In genomic region chr10:61379340-61380040, GRCm38 (mm10) we compare ENCODE assay signal across 10 mouse cellular contexts. TPM values are rescaled to one million over a fixed set of nuclear protein-coding genes. Genes with fewer than 3 reads are reported as not detected.
A peak's percentile ranks its signal among the peaks of the same experiment; 100 is the strongest.
DNase-seq lines count a peak whose midpoint lies in the region; ATAC-seq and TF ChIP-seq lines count a peak whose summit lies in the region.
"Had no signal": no experiment of that assay in that cellular context is flagged by ENCODE, and none has a peak within 500 bp of the region (broad histone marks: within the 10 kb centered on the region; RNA-seq: fewer than 3 reads in every experiment).

No protein-coding gene starts in this region.

- no peak for DNase-seq in cerebellum, adult 2 months
- no peak for DNase-seq in cerebellum, adult 18-20 months
- no peak for DNase-seq in kidney, adult 11 months
- no peak for DNase-seq in embryonic facial prominence, embryonic 10.5 days (ENCODE audit: low spot score)
- no peak for DNase-seq in limb, embryonic 14.5 days (ENCODE audit: low spot score)
- no peak for DNase-seq in T-cell, adult 2 months (ENCODE audit: low spot score)

- H3K9ac ChIP-seq in kidney, embryonic 16.5 days (replicated peaks; ENCODE audit: low read length), result peak overlapping the region; percentile 48
- H3K9ac ChIP-seq in limb, embryonic 14.5 days (ENCODE audit: low read depth, low read length, severe bottlenecking), result peak overlapping the region; percentile 28; the same call in 1 of the 2 replicates

- 86% methylated on average over 13 of the region's 13 CpGs for WGBS in cerebellum, adult 2 months
- 89% methylated on average over 13 of the region's 13 CpGs for WGBS in kidney, embryonic 16.5 days
- WGBS in embryonic facial prominence, embryonic 10.5 days, result 89% methylated on average over 13 of the region's 13 CpGs
- WGBS in limb, embryonic 14.5 days, result 87% methylated on average over 13 of the region's 13 CpGs

- H3K27me3 ChIP-seq in cerebellum, adult 2 months (ENCODE audit: control insufficient read depth, insufficient read depth, low read length), result no peaks in the 10 kb centered on the region
- H3K27me3 ChIP-seq in kidney, embryonic 16.5 days (ENCODE audit: insufficient read depth, low read length), result no peaks in the 10 kb centered on the region
- peaks cover 17% of the 10 kb centered on the region for H3K27me3 ChIP-seq in embryonic facial prominence, embryonic 10.5 days (replicated peaks; ENCODE audit: low read depth, poor library complexity, severe bottlenecking)
- H3K27me3 ChIP-seq in limb, embryonic 14.5 days (ENCODE audit: control insufficient read depth, insufficient read depth, low read length), result no peaks in the 10 kb centered on the region

- H3K9me3 ChIP-seq in kidney, embryonic 16.5 days (ENCODE audit: low read length), result no peaks in the 10 kb centered on the region
- no peaks in the 10 kb centered on the region for H3K9me3 ChIP-seq in embryonic facial prominence, embryonic 10.5 days
- H3K9me3 ChIP-seq in limb, embryonic 14.5 days (ENCODE audit: control insufficient read depth, low read length), result no peaks in the 10 kb centered on the region

- H3K4me3 ChIP-seq in cerebellum, adult 2 months (replicated peaks; ENCODE audit: insufficient read depth, low read depth, low read length), result no peak overlapping the region
- H3K4me3 ChIP-seq in kidney, embryonic 16.5 days (ENCODE audit: low read length), result peak overlapping the region; percentile 78
- peak overlapping the region; percentile 76; the same call in 1 of the 2 replicates for H3K4me3 ChIP-seq in embryonic facial prominence, embryonic 10.5 days
- no peak overlapping the region for H3K4me3 ChIP-seq in limb, embryonic 14.5 days (replicated peaks; ENCODE audit: low read length)

- peaks cover 29% of the 10 kb centered on the region for H3K4me1 ChIP-seq in cerebellum, adult 2 months (ENCODE audit: control insufficient read depth, insufficient read depth, low read length)
- H3K4me1 ChIP-seq in kidney, embryonic 16.5 days (ENCODE audit: insufficient read depth, low read length), result peaks cover 81% of the 10 kb centered on the region
- H3K4me1 ChIP-seq in embryonic facial prominence, embryonic 10.5 days, result peaks cover 73% of the 10 kb centered on the region
- H3K4me1 ChIP-seq in limb, embryonic 14.5 days (ENCODE audit: control insufficient read depth, insufficient read depth, low read length), result peaks cover 36% of the 10 kb centered on the region

- no peak for ATAC-seq in kidney, embryonic 16.5 days (ENCODE audit: low FRiP score, low TSS enrichment)
- no peak for ATAC-seq in limb, embryonic 14.5 days (ENCODE audit: low FRiP score, low read depth)
- ATAC-seq in megakaryocyte progenitor cell, adult 5-6 weeks (replicated peaks; ENCODE audit: poor library complexity), result no peak

- TF ChIP-seq CTCF in cerebellum, adult 2 months (IDR thresholded peaks at IDR 0.05; ENCODE audit: borderline replicate concordance, insufficient read depth, low read depth, low read length), result no peak

- peak overlapping the region; percentile 94; the same call in 1 of the 2 replicates for H3K4me2 ChIP-seq in kidney, embryonic 16.5 days (replicated peaks; ENCODE audit: low read depth, low read length)
- H3K4me2 ChIP-seq in limb, embryonic 14.5 days (replicated peaks; ENCODE audit: low read depth, low read length, severe bottlenecking), result 0 out of 2 replicates have a peak overlapping the region, but pooled peaks have one; percentile 10

- H3K36me3 ChIP-seq in kidney, embryonic 16.5 days (ENCODE audit: insufficient read depth, low read length), result no peaks in the 10 kb centered on the region
- H3K36me3 ChIP-seq in embryonic facial prominence, embryonic 10.5 days (replicated peaks), result peaks cover 4% of the 10 kb centered on the region; the same call in 1 of the 2 replicates
- no peaks in the 10 kb centered on the region for H3K36me3 ChIP-seq in limb, embryonic 14.5 days (ENCODE audit: control insufficient read depth, insufficient read depth, low read length)

- TF ChIP-seq POLR2A in cerebellum, adult 2 months (IDR thresholded peaks at IDR 0.05; ENCODE audit: borderline replicate concordance, insufficient read depth, low read length), result no peak
- TF ChIP-seq POLR2A in limb, embryonic 14.5 days (IDR thresholded peaks at IDR 0.05; ENCODE audit: borderline replicate concordance, extremely low read depth, insufficient read depth, insufficient read length), result no peak

- H3K27ac ChIP-seq in cerebellum, adult 2 months (ENCODE audit: insufficient read depth, low read length), result peak overlapping the region; percentile 28; the same call in 1 of the 2 replicates
- H3K27ac ChIP-seq in kidney, embryonic 16.5 days (ENCODE audit: low read length), result no peak overlapping the region
- peak overlapping the region; percentile 52; the same call in 1 of the 2 replicates for H3K27ac ChIP-seq in embryonic facial prominence, embryonic 10.5 days (replicated peaks)
- H3K27ac ChIP-seq in limb, embryonic 14.5 days (replicated peaks; ENCODE audit: low read depth, low read length), result no peak overlapping the region

RNA-seq across cellular contexts. Expression of gene Pald1, which starts 3.8 kb away (rescaled TPM):
- 15.5 and 15.6 TPM in 2 replicates for polyA plus RNA-seq in cerebellum, adult 2 months (2012; rRNA removed)
- polyA plus RNA-seq in kidney, embryonic 16.5 days (2015; fragmentation: Nextera tagmentation; extraction: Ambion mirVana), result 39.5 and 40.2 TPM in 2 replicates
- polyA plus RNA-seq in embryonic facial prominence, embryonic 10.5 days (2016; fragmentation: Nextera tagmentation; extraction: Ambion mirVana), result 29.9 and 35.3 TPM in 2 replicates
- polyA plus RNA-seq in limb, embryonic 14.5 days (2012; rRNA removed), result 24.9 and 28.2 TPM in 2 replicates
- polyA plus RNA-seq in limb, embryonic 14.5 days (2014; fragmentation: Nextera tagmentation; extraction: Ambion mirVana), result 18.8 and 19.4 TPM in 2 replicates
- not detected in 2 replicates for total RNA-seq in megakaryocyte progenitor cell, adult 5-6 weeks (2015)
- total RNA-seq in megakaryocyte progenitor cell, adult 5-6 weeks (2017), result not detected in 2 replicates

RNA-seq across cellular contexts. Expression of gene Nodal, which starts 38.3 kb away (rescaled TPM):
- 0.68 and 0.97 TPM in 2 replicates for polyA plus RNA-seq in cerebellum, adult 2 months (2012; rRNA removed)
- polyA plus RNA-seq in kidney, embryonic 16.5 days (2015; fragmentation: Nextera tagmentation; extraction: Ambion mirVana), result 0.40 and 0.67 TPM in 2 replicates
- 0.16 TPM in 1 of 2 replicates, not detected in the other for polyA plus RNA-seq in embryonic facial prominence, embryonic 10.5 days (2016; fragmentation: Nextera tagmentation; extraction: Ambion mirVana)
- 0.10 and 0.16 TPM in 2 replicates for polyA plus RNA-seq in limb, embryonic 14.5 days (2012; rRNA removed)
- polyA plus RNA-seq in limb, embryonic 14.5 days (2014; fragmentation: Nextera tagmentation; extraction: Ambion mirVana), result 0.19 TPM in 1 of 2 replicates, not detected in the other
- total RNA-seq in megakaryocyte progenitor cell, adult 5-6 weeks (2015), result not detected in 2 replicates
- not detected in 2 replicates for total RNA-seq in megakaryocyte progenitor cell, adult 5-6 weeks (2017)
- total RNA-seq: layer of hippocampus, postnatal 10 days; monocyte, adult 5-6 weeks had no signal

Comparison
In these comparisons a context has a peak if more than half of its experiments do, and no peak if none do; other contexts are left out.
1. H3K27ac ChIP-seq: peak in cerebellum, adult 2 months (single experiment) and embryonic facial prominence, embryonic 10.5 days (single experiment); none in kidney, embryonic 16.5 days (single experiment) and limb, embryonic 14.5 days (single experiment).
2. H3K4me3 ChIP-seq: peak in kidney, embryonic 16.5 days (single experiment) and embryonic facial prominence, embryonic 10.5 days (single experiment); none in cerebellum, adult 2 months (single experiment) and limb, embryonic 14.5 days (single experiment).